Mouse (Mus musculus) intestine, embryonic 16.5 days (tissue): ENCODE results near the gene Ubald2. TPM values are rescaled to one million over a fixed set of nuclear protein-coding genes. Genes with fewer than 3 reads are reported as not detected.
"Not testable (repeated sequence)": the region's sequence is repeated elsewhere in the genome, so short reads cannot be mapped to it uniquely, and the experiment has no call there.

Experiments used
- ATAC-seq: fragments of 200-750 bp; cut with Nextera tagmentation; 2 replicates; pipeline ENCODE4 v1.8.0; 2017; ENCODE audit warnings: moderate TSS enrichment, moderate library complexity
- H3K27ac ChIP-seq: fragments of 300-500 bp; sonication (generic); 2 replicates; pipeline ENCODE4 v1.5.1; 2014; ENCODE audit warnings: mild to moderate bottlenecking, low read length
- H3K27me3 ChIP-seq: fragments of 300-500 bp; sonication (generic); replicated peaks from 2 replicates; pipeline ENCODE4 v1.6.1; 2014; ENCODE audit warnings: low read length, control low read depth, mixed read lengths; ENCODE audit not compliant: control insufficient read depth, insufficient read depth
- H3K36me3 ChIP-seq: fragments of 300-500 bp; sonication (generic); 2 replicates; pipeline ENCODE4 v1.6.1; 2014; ENCODE audit warnings: low read length, control low read depth; ENCODE audit not compliant: control insufficient read depth, insufficient read depth
- H3K4me1 ChIP-seq: fragments of 300-500 bp; sonication (generic); 2 replicates; pipeline ENCODE4 v1.6.1; 2014; ENCODE audit warnings: low read length, control low read depth, mixed read lengths; ENCODE audit not compliant: control insufficient read depth, insufficient read depth
- H3K4me2 ChIP-seq: fragments of 300-500 bp; sonication (generic); 2 replicates; pipeline ENCODE4 v1.6.1; 2014; ENCODE audit warnings: low read depth, low read length, control low read depth
- H3K4me3 ChIP-seq: fragments of 300-500 bp; sonication (generic); 2 replicates; pipeline ENCODE4 v1.5.1; 2014; ENCODE audit warnings: mild to moderate bottlenecking, low read length
- H3K9ac ChIP-seq: fragments of 300-500 bp; sonication (generic); 2 replicates; pipeline ENCODE4 v1.6.1; 2014; ENCODE audit warnings: low read depth, low read length
- H3K9me3 ChIP-seq: fragments of 300-500 bp; sonication (generic); 2 replicates; pipeline ENCODE4 v1.6.1; 2016; ENCODE audit warnings: low read length, control low read depth; ENCODE audit not compliant: control insufficient read depth
- WGBS: fragments of 180-500 bp; shearing (Covaris S2); extraction: QIAGEN DNeasy Blood & Tissue Kit; methylation state at CpG from one replicate; pipeline ENCODE4 v1.1.7; 2014; 5-methylcytosine and 5-hydroxymethylcytosine counted together
- polyA plus RNA-seq: library from polyadenylated mRNA; unstranded; fragments of >200 nt; fragmentation: Nextera tagmentation; extraction: Ambion mirVana; gene quantifications from 2 replicates; pipeline ENCODE4 v1.2.1, GENCODE M21; 2015

The Ubald2 gene
- polyA plus RNA-seq, 1 experiment from 2014 or later: 47.2 TPM

DNA sequence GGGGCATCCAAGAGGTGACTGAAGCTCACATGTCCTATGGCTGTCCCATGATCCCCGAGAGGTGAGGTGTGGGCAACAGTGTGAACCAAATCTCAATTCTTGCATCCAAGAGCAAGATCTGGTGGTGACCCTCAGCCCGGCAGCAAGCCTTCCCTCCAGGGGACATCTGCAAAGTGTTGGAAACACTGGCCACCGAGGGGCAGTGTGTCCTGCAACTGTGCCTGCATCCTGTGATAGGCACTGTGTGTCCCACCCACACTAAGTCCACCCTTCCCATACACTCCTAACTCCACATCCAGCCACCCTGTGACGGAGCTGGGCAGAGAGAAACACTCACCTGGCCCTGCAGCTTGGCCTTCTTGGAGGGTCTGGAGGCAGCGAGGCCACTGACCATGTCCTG, 13.9 kb downstream of the Ubald2 start:
- no peaks in the 10 kb centered on the region; the same call in 1 of the 2 replicates for H3K27me3 ChIP-seq
- H3K9me3 ChIP-seq: no peaks in the 10 kb centered on the region
- peaks cover 9% of the 10 kb centered on the region; the same call in 1 of the 2 replicates for H3K4me1 ChIP-seq
- no peak overlapping the region for H3K9ac ChIP-seq
- 71% methylated on average over 5 of the region's 5 CpGs for WGBS
- H3K27ac ChIP-seq: no peak overlapping the region
- no peak overlapping the region for H3K4me2 ChIP-seq
- no peak for ATAC-seq
- no peak overlapping the region for H3K4me3 ChIP-seq
- no peaks in the 10 kb centered on the region for H3K36me3 ChIP-seq

GRCm38 (mm10) chr11:116449341-116449740, 15.4 kb downstream of the Ubald2 start:
- no peak for ATAC-seq
- no peaks in the 10 kb centered on the region; the same call in 1 of the 2 replicates for H3K27me3 ChIP-seq

GRCm38 (mm10) chr11:116453889-116454288, 20.0 kb downstream of the Ubald2 start:
- ATAC-seq: no peak
- WGBS: 88% methylated on average over 10 of the region's 10 CpGs
- Histone ChIP-seq H3K9me3 (no peaks in the 10 kb centered on the region), H3K27me3 (no peaks in the 10 kb centered on the region), H3K4me3 (no peak overlapping the region), H3K36me3 (no peaks in the 10 kb centered on the region), H3K27ac (no peak overlapping the region), H3K4me1 (no peaks in the 10 kb centered on the region), H3K9ac (no peak overlapping the region), H3K4me2 (no peak overlapping the region)

More at GRCm38 (mm10) chr11:116449341-116449740, 15.4 kb downstream of the Ubald2 start:
- Histone ChIP-seq H3K9ac (no peak overlapping the region; the same call in 1 of the 2 replicates), H3K36me3 (no peaks in the 10 kb centered on the region), H3K4me3 (no peak overlapping the region), H3K4me2 (no peak overlapping the region), H3K4me1 (peaks cover 9% of the 10 kb centered on the region; the same call in 1 of the 2 replicates), H3K27ac (no peak overlapping the region), H3K9me3 (no peaks in the 10 kb centered on the region)
- WGBS: 100% methylated on average over 3 of the region's 3 CpGs

DNA sequence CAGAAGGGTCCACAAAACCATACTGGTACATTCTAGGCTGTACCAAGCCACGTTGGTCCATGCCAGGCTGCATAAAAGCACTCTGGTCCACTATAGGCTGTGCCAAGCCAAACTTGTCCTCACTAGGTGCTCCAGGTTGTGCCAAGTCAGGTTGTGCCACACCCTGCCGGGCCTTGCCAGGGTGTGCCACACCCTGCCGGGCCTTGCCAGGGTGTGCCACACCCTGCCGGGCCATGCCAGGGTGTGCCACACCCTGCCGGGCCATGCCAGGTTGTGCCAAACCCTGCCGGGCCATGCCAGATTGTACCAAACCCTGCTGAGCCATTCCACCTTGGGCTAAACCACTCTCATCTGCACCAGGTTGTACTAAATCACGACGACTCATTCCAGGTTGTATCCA, 22.3 kb downstream of the Ubald2 start:
- H3K36me3 ChIP-seq: no peaks in the 10 kb centered on the region
- no peaks in the 10 kb centered on the region for H3K4me1 ChIP-seq
- no peak for ATAC-seq
- no peaks in the 10 kb centered on the region for H3K9me3 ChIP-seq
- H3K27ac ChIP-seq: no peak overlapping the region
- H3K27me3 ChIP-seq: no peaks in the 10 kb centered on the region
- H3K9ac ChIP-seq: no peak overlapping the region
- WGBS: 87% methylated on average over 8 of the region's 8 CpGs
- H3K4me2 ChIP-seq: no peak overlapping the region
- no peak overlapping the region for H3K4me3 ChIP-seq

GRCm38 (mm10) chr11:116459786-116460185, 25.9 kb downstream of the Ubald2 start:
- no peaks in the 10 kb centered on the region for H3K27me3 ChIP-seq
- ATAC-seq: no peak
- H3K4me1 ChIP-seq: no peaks in the 10 kb centered on the region
- no peaks in the 10 kb centered on the region for H3K9me3 ChIP-seq
- 63% methylated on average over 4 of the region's 4 CpGs for WGBS
- H3K4me2 ChIP-seq: no peak overlapping the region
- H3K36me3 ChIP-seq: no peaks in the 10 kb centered on the region
- H3K9ac ChIP-seq: no peak overlapping the region
- no peak overlapping the region for H3K27ac ChIP-seq
- no peak overlapping the region for H3K4me3 ChIP-seq

- H3K36me3 ChIP-seq: no peaks in the 10 kb centered on the region
- peak; percentile 52 for ATAC-seq
- H3K4me1 ChIP-seq: no peaks in the 10 kb centered on the region
- no peaks in the 10 kb centered on the region for H3K9me3 ChIP-seq
- H3K27ac ChIP-seq: no peak overlapping the region
- no peak overlapping the region for H3K4me2 ChIP-seq
- WGBS: 42% methylated on average over 5 of the region's 5 CpGs
- no peaks in the 10 kb centered on the region for H3K27me3 ChIP-seq
- no peak overlapping the region for H3K4me3 ChIP-seq
- no peak overlapping the region for H3K9ac ChIP-seq
Measured at GRCm38 (mm10) chr11:116463338-116463737, 29.4 kb downstream of the Ubald2 start.

DNA sequence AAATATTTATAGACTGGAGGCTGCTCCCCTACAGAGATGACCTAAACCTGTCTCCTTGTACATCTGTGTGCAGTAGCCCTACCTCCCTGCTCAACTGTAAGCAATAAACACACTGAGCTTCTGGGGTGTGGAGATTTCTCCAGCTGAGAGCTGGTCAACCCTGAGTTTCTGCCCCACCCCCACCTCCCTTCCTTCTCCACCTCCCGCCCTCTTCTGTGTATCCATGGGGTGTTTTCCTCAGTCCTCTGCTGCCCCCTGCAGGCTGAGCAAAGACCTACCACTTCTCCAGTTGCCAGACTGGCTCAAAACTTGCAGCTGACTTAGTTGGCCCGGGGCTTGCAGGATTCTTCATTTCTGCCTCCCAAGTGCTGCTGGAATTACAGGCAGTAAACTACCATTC, 29.9 kb downstream of the Ubald2 start:
- 3% methylated on average over 2 of the region's 2 CpGs for WGBS
- Histone ChIP-seq H3K9me3 (no peaks in the 10 kb centered on the region), H3K27ac (no peak overlapping the region), H3K4me1 (no peaks in the 10 kb centered on the region), H3K36me3 (no peaks in the 10 kb centered on the region), H3K27me3 (no peaks in the 10 kb centered on the region), H3K4me2 (no peak overlapping the region), H3K9ac (no peak overlapping the region; the same call in 1 of the 2 replicates), H3K4me3 (no peak overlapping the region)
- ATAC-seq: peak; percentile 91

- Histone ChIP-seq H3K4me1 (no peaks in the 10 kb centered on the region), H3K27ac (no peak within 1 kb of the TSS), H3K9me3 (no peaks in the 10 kb centered on the region), H3K4me3 (no peak within 1 kb of the TSS), H3K36me3 (peaks cover 10% of the 10 kb centered on the region), H3K4me2 (no peak within 1 kb of the TSS), H3K9ac (no peak within 1 kb of the TSS), H3K27me3 (no peaks in the 10 kb centered on the region)
- 60% methylated on average over 20 of the region's 20 CpGs for WGBS
- ATAC-seq: no peak
Measured at GRCm38 (mm10) chr11:116466141-116466540, 32.2 kb downstream of the Ubald2 start, which contains the start of gene Qrich2. Qrich2 (minus strand) TSS chr11:116466241.

DNA sequence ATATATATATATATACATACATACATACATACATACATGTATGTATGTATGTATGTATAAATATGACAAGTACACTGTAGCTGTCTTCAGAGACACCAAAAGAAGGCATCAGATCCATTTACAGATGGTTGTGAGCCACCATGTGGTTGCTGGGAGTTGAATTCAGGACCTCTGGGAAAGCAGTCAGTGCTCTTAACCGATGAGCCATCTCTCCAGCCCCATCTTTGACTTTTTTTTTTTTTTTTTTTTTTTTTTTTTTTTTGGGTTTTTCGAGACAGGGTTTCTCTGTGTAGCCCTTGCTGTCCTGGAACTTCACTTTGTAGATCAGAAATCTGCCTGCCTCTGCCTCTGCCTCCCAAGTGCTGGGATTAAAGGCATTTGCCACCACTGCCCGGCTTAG, 34.4 kb downstream of the Ubald2 start:
- not testable (repeated sequence) for H3K4me2 ChIP-seq, H3K9ac ChIP-seq, H3K27ac ChIP-seq, H3K9me3 ChIP-seq, H3K4me3 ChIP-seq, H3K27me3 ChIP-seq, H3K4me1 ChIP-seq, ATAC-seq
- H3K36me3 ChIP-seq: peaks cover 27% of the 10 kb centered on the region
- WGBS: 80% methylated on average over 3 of the region's 3 CpGs

GRCm38 (mm10) chr11:116470249-116470648, 36.4 kb downstream of the Ubald2 start:
- H3K9ac ChIP-seq: no peak overlapping the region
- no peaks in the 10 kb centered on the region for H3K4me1 ChIP-seq
- no peaks in the 10 kb centered on the region for H3K27me3 ChIP-seq
- no peak overlapping the region for H3K27ac ChIP-seq
- H3K4me2 ChIP-seq: no peak overlapping the region
- H3K4me3 ChIP-seq: no peak overlapping the region
- 79% methylated on average over 3 of the region's 3 CpGs for WGBS
- no peaks in the 10 kb centered on the region for H3K9me3 ChIP-seq
- ATAC-seq: peak; percentile 38; the same call in 1 of the 2 replicates
- H3K36me3 ChIP-seq: peaks cover 32% of the 10 kb centered on the region
